Mouse (Mus musculus): Measurements from ENCODE around the gene Ackr4.

Gene Ackr4

DNA sequence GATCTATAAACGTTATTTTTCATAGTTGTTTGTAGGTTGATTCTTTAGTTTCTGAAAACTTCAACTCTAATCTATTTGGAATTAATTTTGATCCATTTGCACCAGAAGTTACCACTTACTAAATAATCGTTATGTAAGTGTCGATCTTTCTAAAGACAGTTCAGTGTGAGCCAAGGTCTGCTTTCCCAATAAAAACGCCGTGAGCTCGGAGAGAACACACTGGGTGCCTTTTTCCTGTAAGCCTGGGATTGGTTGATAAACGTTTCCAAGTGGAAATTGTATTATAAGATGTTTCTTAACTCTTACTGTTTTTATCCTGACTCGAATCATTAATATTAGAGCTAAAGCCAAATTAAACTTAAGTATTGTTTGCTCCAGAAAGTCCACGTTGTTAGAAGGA lies 19.8 kb downstream of the Ackr4 start:
- no peak for DNase-seq (ENCODE audit: low read depth, low spot score)

DNA sequence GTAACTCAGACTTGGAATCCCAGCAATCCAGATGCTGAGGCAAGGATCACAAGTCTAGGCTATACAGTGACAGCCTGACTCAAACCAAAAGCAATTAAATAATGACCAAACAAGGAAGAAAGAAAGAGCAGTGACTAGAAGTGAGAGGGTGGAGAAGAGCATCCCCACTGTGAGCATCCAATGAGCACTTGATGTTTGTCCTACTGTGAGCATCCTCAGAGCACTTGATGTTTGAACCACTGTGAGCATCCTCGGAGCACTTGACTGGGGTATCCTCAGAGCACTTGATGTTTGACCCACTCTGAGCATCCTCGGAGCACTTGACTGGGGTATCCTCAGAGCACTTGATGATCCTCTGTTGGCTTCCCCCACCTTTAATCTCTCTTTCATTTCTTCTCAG lies 21.7 kb downstream of the Ackr4 start:
- DNase-seq (ENCODE audit: low read depth, low spot score): no peak

DNA sequence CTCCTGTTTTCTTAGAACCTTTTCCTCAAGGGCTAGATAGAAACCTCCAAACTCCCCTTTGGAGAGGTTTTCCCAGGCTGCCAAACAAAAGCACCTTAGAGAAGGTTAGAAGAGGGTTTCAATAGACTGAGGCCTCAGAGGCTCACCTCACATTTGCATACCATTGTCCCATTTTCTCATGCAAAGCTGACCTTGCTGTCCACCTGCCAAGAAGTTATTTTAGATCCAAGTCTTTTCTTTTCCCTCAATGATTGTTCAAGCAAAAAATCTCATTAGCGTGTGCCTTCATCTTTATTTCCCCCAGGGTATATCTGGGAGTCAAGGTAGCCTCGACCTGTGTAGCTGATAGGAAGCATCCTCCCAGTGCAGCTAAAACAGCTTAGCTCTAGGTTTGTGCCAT lies 23.8 kb downstream of the Ackr4 start:
- peak; percentile 33 for DNase-seq (ENCODE audit: low read depth, low spot score)

DNA sequence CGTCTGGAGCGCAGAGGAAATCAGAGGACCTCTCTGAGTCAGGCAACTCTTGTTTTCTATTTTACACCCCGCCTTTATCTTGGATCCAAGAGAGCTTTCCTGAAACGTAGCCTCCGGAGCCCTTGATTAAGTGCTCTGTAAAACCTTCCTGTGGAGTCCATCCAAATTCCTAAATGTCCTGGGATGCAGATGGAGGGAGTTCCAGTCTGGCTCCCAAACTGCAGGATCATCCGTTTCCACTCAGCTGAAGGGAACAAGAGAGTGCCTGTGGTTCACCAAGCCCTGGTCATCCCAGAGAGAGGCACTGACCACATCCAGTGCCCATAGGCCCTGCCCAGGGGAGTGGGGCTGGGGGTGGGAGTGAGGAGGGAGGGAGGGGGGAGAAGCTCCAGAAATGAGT lies 24.4 kb downstream of the Ackr4 start:
- no peak for DNase-seq (ENCODE audit: low read depth, low spot score)

DNA sequence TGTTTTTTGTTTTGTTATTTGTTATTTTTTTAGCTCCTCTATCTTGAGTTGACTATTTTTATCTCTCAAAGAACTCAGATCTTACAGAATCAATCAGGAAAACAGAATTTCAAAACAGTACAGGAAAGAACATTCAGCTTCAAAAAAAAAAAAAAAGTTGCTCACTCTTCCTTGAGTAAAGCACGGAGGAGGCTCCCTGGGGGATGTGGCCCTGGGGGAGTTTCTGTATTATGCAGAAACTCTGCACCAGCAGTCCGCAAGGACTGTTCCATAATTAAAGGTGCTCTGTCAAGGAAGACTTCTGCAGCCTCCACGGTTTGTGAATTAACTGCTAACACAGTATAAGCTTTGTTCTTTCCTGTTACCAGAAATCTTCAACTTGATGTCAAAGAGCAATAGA lies 25.3 kb downstream of the Ackr4 start:
- DNase-seq (ENCODE audit: low read depth, low spot score): peak; percentile 42

DNA sequence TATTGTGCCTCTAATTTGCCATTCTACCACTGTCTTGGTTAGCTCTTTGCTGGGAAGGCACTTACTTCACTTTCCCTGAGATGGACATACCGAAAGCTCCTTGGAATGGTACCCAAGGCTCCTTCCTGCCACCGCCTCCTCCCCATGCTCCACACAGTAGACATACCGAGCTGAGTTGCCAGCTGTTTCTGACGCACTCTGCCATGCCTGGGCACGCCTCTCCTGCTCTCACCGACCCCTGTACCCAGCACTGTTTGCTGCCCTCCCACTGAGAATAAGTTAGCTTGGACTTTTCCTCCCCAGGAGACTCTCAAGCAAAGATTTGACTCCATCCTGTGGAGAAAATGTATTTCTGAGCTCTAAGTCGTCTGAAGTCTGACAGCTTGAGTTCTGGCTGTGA lies 25.9 kb downstream of the Ackr4 start:
- DNase-seq (ENCODE audit: low read depth, low spot score): no peak

DNA sequence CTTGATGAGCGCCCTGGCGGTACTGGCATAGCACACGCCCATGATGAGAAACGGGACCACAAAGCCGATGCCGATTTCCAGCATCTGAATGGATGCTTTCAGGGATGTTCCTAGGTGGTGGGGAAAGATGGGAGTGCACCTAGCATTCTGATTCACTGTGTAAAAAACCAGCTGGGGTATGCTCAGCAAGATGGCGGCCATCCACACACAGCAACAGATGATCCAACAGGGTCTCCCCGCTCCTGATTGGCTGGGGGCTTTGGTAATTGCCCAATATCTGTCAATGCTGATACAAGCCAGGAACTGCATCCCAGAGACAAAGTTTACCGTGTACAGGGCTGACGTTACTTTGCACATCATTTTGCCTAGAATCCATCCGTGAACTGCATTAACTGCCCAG lies 27.7 kb downstream of the Ackr4 start:
- no peak for DNase-seq (ENCODE audit: low read depth, low spot score)

DNA sequence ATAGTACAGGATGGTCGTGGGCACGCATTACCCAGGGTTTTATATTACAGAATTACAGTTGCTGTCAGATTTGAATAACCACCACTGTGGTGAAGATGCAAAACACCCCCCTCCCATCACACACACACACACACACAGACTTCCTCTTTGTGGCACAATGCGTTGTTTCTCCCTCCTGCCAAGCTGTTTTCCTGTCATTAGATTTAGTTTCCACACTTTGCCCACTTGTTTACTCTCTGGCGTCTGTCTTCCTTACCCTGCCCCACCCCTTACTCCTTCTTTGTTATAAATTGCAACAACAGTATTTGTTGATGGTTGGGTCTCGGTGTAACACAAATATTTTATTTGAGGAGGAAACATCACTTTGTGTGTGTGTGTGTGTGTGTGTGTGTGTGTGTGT lies 28.5 kb downstream of the Ackr4 start:
- no peak for DNase-seq (ENCODE audit: low read depth, low spot score)

DNA sequence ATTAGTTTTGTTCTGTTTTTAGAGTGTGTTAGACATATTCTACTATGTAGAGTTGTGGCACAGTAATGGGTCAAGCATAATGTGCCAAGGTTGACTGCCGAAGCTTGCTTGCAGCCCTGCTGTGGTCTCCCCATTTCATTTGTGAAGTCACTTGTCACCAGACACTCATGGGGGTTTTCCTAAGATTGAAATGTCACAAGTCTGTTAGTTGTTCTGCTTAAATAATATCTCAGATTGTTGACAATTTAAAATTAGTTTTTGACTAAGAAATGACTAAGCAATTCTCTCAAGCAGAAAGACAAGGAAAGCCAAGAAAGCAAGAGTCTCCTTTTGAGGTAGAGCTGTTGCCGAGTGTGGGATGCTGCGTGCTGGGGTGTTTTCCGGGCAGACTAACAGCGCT lies 33.8 kb downstream of the Ackr4 start:
- DNase-seq (ENCODE audit: low read depth, low spot score): peak; percentile 21

DNA sequence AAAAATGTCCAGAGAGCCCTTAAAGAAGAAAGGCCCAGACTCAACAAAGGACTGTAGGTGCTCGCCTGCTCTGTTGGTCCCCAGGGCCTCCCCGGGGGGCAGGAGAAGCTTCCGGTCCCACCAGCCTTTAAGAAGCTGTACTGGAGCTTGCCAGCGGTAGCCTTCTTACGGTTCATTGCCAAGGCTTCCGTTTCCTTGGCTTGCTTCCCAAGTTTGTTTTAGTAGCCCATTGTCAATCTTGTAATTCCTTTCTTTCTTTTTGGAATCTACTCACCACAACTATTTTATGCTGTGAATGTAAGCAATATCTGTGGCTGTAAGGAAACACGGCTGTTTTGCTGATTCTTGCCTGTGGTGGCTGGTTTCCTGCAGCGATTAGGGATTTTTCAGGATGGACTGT lies 38.2 kb downstream of the Ackr4 start:
- no peak for DNase-seq (ENCODE audit: low read depth, low spot score)

DNA sequence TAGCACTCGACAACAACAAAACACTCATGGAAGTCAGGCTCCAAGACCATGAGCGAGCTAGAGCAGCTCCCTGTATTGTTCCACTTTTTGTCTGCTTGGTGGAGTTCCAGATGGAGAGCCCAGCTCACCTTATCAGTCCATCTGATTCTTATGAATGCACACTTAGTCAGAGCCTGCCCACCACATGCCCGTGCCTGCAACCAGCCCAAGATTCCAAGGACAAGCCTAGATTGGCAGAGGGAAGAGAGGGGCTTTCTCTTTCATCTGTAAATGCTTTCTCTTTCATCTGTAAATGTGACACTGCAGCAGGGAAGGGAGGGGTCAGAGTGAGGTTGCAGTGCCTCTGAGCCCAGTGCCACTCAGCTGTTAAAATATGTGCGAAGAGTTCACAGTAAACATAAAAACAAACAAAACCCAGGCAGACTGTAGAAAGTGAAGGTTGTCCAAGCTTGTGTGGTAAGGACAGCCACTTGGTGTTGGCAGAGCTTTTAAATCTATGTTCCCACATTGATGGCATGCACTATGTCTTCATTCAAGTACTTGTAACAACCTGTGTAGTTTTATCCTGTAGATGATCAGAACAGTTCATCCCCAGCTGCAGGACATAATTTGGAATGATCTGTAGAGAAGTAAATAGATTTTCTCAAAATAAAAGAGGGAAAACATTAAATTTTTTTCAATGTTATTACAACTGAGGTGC lies 40.9 kb downstream of the Ackr4 start:
- no peak for DNase-seq (ENCODE audit: low read depth, low spot score)

DNA sequence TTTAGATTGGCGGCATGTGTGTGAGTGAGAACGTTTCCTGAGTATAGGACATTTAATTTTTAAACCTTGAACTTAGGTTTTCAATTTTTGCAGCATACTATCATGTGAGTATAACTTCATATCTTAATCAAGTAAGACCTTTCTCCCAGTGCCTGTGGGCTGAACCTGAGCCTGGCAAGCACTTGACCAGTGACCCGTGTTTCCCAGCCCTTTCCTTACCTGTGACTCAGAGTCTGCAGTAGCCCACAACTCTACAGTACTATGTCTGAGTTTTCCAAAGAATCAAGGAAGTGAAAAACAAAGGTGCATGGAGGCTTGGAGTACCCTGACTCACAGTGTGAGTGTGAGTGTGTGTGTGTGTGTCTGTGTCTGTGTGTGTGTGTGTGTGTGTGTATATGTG lies 46.7 kb downstream of the Ackr4 start:
- DNase-seq (ENCODE audit: low read depth, low spot score): no peak

DNA sequence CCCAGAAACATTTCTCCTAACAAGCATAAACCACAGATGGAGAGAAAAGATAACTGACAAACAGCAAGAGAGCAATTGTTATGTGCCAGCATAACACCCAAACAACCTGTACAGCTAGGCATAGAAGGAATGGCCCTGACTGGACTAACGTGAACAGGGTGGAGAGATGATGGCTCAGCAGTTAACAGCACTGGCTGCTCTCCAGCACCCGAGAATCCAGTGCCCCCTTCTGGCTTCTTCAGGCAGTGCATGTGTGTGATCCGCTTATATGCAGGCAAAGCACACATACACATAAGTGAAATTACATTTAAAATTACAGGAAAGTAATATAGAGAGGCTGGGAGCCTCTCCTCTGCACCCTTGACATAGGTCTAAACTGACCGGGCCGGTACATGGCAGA lies 47.4 kb downstream of the Ackr4 start:
- DNase-seq (ENCODE audit: low read depth, low spot score): peak; percentile 42

DNA sequence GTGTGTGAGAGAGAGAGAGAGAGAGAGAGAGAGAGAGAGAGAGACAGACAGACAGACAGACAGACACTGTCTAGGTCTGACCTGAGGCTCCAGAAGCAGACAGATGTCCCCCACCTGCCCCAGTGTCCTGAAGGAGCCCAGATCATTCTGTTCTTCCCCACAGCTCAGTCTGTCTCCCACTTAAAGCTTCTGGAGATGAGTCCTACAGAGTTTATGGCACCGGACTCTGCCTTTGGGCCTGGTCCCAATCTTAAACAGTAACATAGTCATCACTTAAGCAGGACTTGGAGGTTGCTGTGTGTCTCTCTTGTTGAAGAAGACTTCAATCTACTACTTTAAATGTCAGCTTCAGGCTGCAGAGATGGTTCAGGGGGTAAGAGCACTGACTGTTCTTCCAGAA lies 48.0 kb downstream of the Ackr4 start:
- no peak for DNase-seq (ENCODE audit: low read depth, low spot score)

DNA sequence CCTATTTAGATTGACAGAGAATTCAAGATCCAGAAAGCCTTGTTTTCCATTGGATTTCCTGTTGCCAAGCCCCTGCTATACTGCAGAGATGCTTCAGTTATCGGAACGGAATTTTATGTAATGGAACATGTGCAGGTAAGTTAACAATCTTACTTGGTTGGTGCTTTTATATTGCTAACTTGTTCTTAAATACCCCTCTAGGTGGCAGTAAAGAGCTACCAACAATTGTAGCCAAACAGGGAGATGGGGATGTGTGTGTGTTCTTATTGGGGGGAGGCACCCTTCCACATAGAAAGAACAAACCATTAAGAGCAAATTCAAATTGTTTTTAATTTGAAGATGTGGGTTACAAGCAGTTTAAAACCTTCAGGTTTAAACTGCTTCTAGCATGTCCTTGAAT lies 50.9 kb downstream of the Ackr4 start:
- DNase-seq (ENCODE audit: low read depth, low spot score): peak; percentile 39

DNA sequence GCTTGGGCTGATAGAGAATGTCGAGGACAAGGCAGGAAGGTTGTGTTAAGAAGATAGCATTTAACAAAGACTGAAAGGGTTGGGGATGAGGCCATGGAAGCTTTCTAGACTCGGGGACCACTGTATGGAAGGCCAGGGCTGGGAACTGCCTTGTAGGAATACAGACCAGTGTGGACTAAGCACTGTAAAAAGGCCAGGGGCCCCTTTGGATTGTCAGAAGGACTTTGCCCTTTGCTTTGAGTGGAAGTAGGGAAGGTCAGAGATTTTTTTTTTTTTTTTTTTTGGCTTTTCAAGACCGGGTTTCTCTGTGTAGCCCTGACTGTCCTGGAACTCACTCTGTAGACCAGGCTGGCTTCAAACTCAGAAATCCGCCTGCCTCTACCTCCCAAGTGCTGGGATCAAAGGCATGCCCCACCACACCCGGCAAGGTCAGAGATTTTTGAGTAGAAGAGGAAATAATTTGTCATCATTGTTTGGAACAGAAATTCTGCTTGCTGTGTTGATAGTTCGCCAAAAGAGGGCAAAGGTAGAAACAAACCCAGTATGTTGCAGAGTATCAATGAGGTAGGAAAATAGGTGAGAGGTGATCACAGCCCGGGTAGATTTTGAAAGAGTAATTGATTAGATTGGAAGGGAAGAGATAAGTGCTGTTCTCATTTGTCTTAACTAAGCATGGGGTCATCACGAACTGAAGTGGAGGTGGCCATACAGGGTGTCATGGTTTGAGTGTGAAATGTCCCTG lies 55.7 kb downstream of the Ackr4 start:
- DNase-seq (ENCODE audit: low read depth, low spot score): no peak

DNA sequence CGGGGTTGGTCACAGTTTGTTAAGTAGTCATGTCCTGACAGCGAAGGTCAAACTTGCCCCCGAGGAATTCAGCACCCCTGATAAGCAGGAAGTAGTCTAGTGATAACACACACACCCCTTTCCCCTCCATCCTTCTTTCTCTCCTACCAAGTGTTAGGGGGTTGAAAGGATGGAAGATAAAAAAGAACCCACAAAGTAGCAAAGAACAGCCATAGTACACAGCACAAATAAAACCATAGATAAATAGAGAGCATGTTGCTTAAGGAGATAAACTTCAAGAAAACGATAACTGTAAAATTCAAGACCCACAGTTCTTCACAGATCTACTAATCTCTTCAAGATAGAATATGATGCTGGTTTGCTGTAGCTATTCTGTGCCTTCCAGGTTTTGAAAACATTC lies 56.5 kb downstream of the Ackr4 start:
- no peak for DNase-seq (ENCODE audit: low read depth, low spot score)

DNA sequence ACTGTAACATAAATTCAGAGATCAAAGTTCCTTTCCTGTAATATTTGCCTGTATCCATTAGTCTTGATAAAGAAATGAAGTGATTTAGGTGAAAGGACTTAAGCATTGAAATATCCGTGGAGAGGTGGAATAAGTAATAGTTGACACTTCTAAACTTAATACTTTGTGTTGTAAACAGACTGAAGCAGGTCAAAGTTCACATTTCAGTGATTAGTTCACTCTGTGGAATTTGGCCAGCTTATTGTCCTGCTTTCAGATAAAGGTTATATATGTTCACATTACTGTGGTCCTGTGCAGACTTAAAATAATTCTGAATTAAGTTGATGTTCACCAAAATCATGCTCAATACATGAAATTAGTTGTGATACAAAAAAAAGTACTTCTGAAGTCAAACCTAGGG lies 62.2 kb downstream of the Ackr4 start:
- no peak for DNase-seq (ENCODE audit: low read depth, low spot score)

DNA sequence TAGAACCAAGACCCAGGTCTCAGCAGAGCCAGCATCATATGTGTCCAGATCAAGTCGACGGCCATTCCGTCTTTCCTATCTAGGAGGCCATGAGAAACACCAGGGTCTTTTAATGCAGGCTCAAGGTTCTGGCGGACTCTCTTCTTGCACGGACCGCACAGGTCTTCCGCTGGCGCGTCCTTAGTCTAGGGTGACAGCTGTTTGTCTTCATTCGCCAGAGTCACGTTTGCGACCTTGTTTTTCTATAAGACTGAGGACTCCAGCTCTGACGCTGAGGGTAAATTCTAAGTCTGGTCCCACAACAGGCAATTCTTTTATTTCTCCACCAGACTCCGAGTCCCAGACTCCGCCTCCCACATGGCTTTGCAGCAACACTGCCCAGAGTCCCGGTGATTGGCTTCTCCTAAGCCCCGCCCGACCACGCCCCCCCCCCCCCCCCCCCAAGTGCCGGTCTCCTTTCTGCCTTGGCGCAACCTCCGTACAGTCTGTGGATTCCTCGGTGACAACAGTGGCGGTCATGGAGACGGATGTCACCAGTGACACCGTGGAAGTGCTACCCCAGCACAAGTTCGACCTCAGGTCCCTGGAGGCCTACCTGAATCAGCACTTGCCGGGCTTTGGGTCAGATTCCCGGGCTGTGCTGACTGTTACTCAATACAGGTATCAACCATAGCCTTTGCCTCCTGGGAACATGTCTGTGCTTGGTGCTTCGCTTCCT lies 63.3 kb downstream of the Ackr4 start, which contains the start of gene Acad11:
Acad11 (plus strand) TSS at position 134 of the 718 bp plus-strand sequence.
- DNase-seq (ENCODE audit: low read depth, low spot score): peak; percentile 97

DNA sequence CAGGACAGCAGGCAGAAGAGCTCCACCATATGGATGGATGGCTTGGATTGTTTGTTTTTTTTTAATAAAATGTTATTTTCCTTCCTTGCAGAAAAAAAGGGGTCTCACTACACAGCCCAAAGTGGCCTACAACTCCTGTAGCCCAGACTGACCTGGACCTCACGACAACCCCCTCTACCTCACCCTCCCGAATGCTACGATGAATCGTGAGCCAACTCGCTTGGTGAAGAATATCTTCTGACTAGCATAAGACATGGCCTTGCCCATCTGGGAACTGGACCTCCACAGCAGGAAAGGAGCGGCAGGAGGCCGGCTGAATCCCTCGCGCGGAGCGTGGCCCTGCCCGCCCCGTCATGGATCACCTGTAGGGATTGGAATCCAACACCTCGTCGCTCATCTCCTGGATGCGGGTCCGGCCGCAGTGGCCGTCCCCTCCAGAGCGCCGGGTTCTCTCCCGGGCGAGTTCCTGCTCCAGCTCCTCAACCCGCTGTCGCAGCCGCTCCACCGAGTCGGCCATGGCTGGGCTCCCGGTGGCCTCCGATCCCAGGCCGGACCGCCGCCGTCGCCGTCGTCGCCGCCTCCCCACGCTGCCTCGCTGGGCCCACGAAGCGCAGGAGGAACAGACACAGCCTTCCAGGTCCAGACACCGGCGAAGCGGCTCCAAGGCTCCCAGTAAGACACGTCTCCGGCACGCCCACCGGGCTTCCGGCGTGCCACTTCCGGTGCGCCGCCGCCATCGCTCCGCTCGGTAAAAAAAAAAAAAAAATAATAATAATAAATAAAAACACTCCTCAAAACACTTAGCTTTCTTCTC lies 64.1 kb downstream of the Ackr4 start, which contains the start of gene Uba5:
Uba5 (minus strand) TSS at position 705 of the 814 bp plus-strand sequence.
- DNase-seq (ENCODE audit: low read depth, low spot score): no peak

DNA sequence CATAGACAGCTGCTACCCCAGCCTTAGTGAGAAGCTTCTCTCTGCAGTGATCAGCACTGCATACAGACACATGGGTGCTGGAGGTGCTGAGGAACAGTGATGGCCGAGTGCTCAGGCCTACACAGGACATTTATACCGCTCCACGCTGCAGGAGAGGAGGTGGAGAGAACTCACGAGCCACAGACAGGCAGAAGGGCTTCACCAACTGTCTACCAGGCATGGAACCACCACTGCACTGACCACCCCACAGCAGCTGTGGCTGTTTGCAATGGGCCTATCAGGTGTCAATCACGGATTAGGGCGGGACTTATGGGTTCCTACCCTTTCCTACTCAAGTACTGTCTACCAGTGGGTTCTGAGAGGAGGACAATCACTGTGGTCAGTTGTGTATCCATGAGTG lies 75.7 kb downstream of the Ackr4 start:
- no peak for DNase-seq (ENCODE audit: low read depth, low spot score)

DNA sequence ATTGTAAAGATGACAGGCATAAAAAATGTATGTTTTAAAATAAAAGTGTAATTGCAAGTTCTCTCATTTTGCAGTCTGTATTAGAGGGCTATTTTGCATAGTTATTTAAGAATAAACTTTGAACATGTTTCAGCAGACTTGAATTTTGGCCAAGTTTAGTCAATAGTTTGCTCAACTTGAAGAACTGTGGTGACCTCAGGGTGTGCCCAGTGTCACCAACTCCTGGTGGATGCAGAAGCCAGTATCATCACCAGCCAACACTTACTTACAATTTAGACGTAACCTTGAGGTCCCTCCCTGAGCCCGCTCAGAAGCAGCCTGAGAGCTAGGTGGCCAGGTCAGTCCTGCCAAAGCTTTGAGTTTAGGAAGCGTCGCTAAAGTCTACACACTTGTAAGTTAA lies 83.1 kb downstream of the Ackr4 start:
- no peak for DNase-seq (ENCODE audit: low read depth, low spot score)

Data from brain, adult 2 months (tissue).